Mouse (Mus musculus) gastrocnemius, adult 18-20 months (tissue): ENCODE data around the gene Ola1. TPM values are rescaled to one million over a fixed set of nuclear protein-coding genes. Genes with fewer than 3 reads are reported as not detected.

ENCODE experiments used
- DNase-seq: peaks from one replicate; pipeline ENCODE4 v3.0.0; 2021; ENCODE audit warnings: low spot score
- long read RNA-seq, 2 experiments: library from polyadenylated mRNA; stranded (forward); transcript quantifications; one replicate each; pipeline ENCODE4 v2.0.0; 2021
- total RNA-seq, 2 experiments: library from RNA; stranded (reverse); gene quantifications; 2 replicates each; pipeline ENCODE4 v1.2.3; 2021

Gene Ola1
- 10 to 100 TPM; 52.3 to 53.2 TPM for total RNA-seq
- long read RNA-seq, experiment 1, transcript Ola1-201 (11 exons, 2,175 nt): major isoform, 26 of 33 reads
- long read RNA-seq, experiment 1, partial matches to known transcripts: 4 of 33 reads
- long read RNA-seq, experiment 1, other reads (novel, unspliced or antisense): 3 of 33 reads
- long read RNA-seq, experiment 2, transcript Ola1-201 (11 exons, 2,175 nt): major isoform, 19 of 21 reads
- long read RNA-seq, experiment 2, partial matches to known transcripts: 1 of 21 reads
- long read RNA-seq, experiment 2, other reads (novel, unspliced or antisense): 1 of 21 reads

GRCm38 (mm10) chr2:73218913-73219312 is at the start of gene Ola1:
Gene Ola1 (minus strand): TSS chr2:73218924.
- no peak for DNase-seq

GRCm38 (mm10) chr2:73268281-73268680 is 49.6 kb upstream of the Ola1 start:
- DNase-seq: no peak

GRCm38 (mm10) chr2:73267818-73268217 is 49.1 kb upstream of the Ola1 start:
- DNase-seq: no peak

GRCm38 (mm10) chr2:73267231-73267630 is 48.5 kb upstream of the Ola1 start:
- no peak for DNase-seq

- no peak for DNase-seq
Measured at GRCm38 (mm10) chr2:73266623-73267022, 47.9 kb upstream of the Ola1 start.

GRCm38 (mm10) chr2:73266011-73266410 is 47.3 kb upstream of the Ola1 start:
- no peak for DNase-seq

GRCm38 (mm10) chr2:73264611-73265195 is 46.0 kb upstream of the Ola1 start:
- DNase-seq: no peak

- DNase-seq: no peak
Measured at GRCm38 (mm10) chr2:73263794-73264610, 45.3 kb upstream of the Ola1 start.

- DNase-seq: peak; percentile 43
Measured at GRCm38 (mm10) chr2:73263172-73263765, 44.5 kb upstream of the Ola1 start.

GRCm38 (mm10) chr2:73248701-73249100 is 30.0 kb upstream of the Ola1 start:
- DNase-seq: no peak

- DNase-seq: no peak
Measured at GRCm38 (mm10) chr2:73241299-73241698, 22.6 kb upstream of the Ola1 start.

- DNase-seq: no peak
Measured at GRCm38 (mm10) chr2:73231081-73231480, 12.4 kb upstream of the Ola1 start.

- DNase-seq: peak; percentile 90
Measured at GRCm38 (mm10) chr2:73213871-73214659, 4.7 kb downstream of the Ola1 start.

- DNase-seq: no peak
Measured at GRCm38 (mm10) chr2:73213539-73213870, 5.2 kb downstream of the Ola1 start.

- DNase-seq: no peak
Measured at GRCm38 (mm10) chr2:73204328-73204727, 14.4 kb downstream of the Ola1 start.

GRCm38 (mm10) chr2:73188488-73188887 is 30.2 kb downstream of the Ola1 start:
- peak; percentile 42 for DNase-seq

- DNase-seq: no peak
Measured at GRCm38 (mm10) chr2:73185185-73185584, 33.5 kb downstream of the Ola1 start.

- no peak for DNase-seq
Measured at GRCm38 (mm10) chr2:73169496-73169895, 49.2 kb downstream of the Ola1 start.

- peak; percentile 64 for DNase-seq
Measured at GRCm38 (mm10) chr2:73167126-73167525, 51.6 kb downstream of the Ola1 start.

- DNase-seq: no peak
Measured at GRCm38 (mm10) chr2:73164666-73165065, 54.1 kb downstream of the Ola1 start.

- DNase-seq: no peak
Measured at GRCm38 (mm10) chr2:73160772-73161171, 58.0 kb downstream of the Ola1 start.
